Mouse (Mus musculus) CH12.LX (cell line): Measurements from ENCODE around the gene Nectin2. TPM values are rescaled to one million over a fixed set of nuclear protein-coding genes. Genes with fewer than 3 reads are reported as not detected.

Source experiments
- DNase-seq: peaks from one replicate; pipeline ENCODE4 v3.0.0-alpha.2; 2013; ENCODE audit errors: extremely low read depth
- H3K27ac ChIP-seq: 2 replicates; pipeline ENCODE4 v1.5.1; 2012; ENCODE audit warnings: low read depth, mild to moderate bottlenecking, control low read depth, moderate library complexity; ENCODE audit not compliant: insufficient read depth
- H3K27me3 ChIP-seq: replicated peaks from 2 replicates; pipeline ENCODE3; 2012; ENCODE audit warnings: inconsistent platforms
- H3K36me3 ChIP-seq, 2 experiments: replicated peaks in 1 of 2; 2 replicates each; pipeline versions ENCODE3 to v1.6.1; 2012; ENCODE audit warnings: inconsistent platforms in 1 of 2, low read length in 1 of 2, mild to moderate bottlenecking in 1 of 2, mixed read lengths in 1 of 2, moderate library complexity in 1 of 2; ENCODE audit not compliant: control insufficient read depth in 1 of 2, insufficient read depth in 1 of 2
- H3K4me1 ChIP-seq, 2 experiments: 2 replicates each; pipeline ENCODE4 v1.6.1; 2012; ENCODE audit warnings: inconsistent platforms in 1 of 2, moderate library complexity in 1 of 2; ENCODE audit not compliant: insufficient read depth in 2 of 2, control insufficient read depth in 1 of 2
- H3K4me2 ChIP-seq: 2 replicates; pipeline ENCODE4 v1.6.1; 2012; ENCODE audit warnings: low read depth, mild to moderate bottlenecking, control low read depth; ENCODE audit not compliant: poor library complexity, insufficient read depth, severe bottlenecking
- H3K4me3 ChIP-seq, 3 experiments: fragments of 150-350 bp in 1 of 3; sonication (generic) in 1 of 3; replicated peaks in 1 of 3; 2 replicates each; pipeline versions ENCODE3 to v1.5.1; 2011 to 2012; ENCODE audit warnings: low read depth in 2 of 3, low read length in 2 of 3, mild to moderate bottlenecking in 2 of 3, moderate library complexity in 2 of 3, control low read depth in 1 of 3, improper control_type of control experiment in 1 of 3, inconsistent platforms in 1 of 3, mixed read lengths in 1 of 3; ENCODE audit not compliant: poor library complexity in 1 of 3
- H3K79me2 ChIP-seq: replicated peaks from 2 replicates; pipeline ENCODE4 v1.6.1; 2012; ENCODE audit warnings: mild to moderate bottlenecking, moderate library complexity; ENCODE audit not compliant: control insufficient read depth, poor library complexity, insufficient read depth, severe bottlenecking; ENCODE audit errors: extremely low read depth
- H3K9ac ChIP-seq: 2 replicates; pipeline ENCODE4 v1.6.1; 2012; ENCODE audit warnings: low read depth, mild to moderate bottlenecking, control low read depth, moderate library complexity; ENCODE audit not compliant: insufficient read depth
- H3K9me3 ChIP-seq: replicated peaks from 2 replicates; pipeline ENCODE3; 2012; ENCODE audit warnings: low read length, inconsistent platforms, mixed read lengths
- CTCF ChIP-seq, 2 experiments: IDR thresholded peaks in 1 of 2; conservative IDR thresholded peaks in 1 of 2; 2 replicates each; pipeline ENCODE4 v1.5.1; 2011 to 2012; ENCODE audit warnings: low read depth in 2 of 2, low read length in 2 of 2, improper control_type of control experiment in 1 of 2, inconsistent platforms in 1 of 2, mild to moderate bottlenecking in 1 of 2, moderate library complexity in 1 of 2
- ELF1 ChIP-seq: IDR thresholded peaks from 2 replicates; pipeline ENCODE4 v1.6.1; 2014; ENCODE audit warnings: low read depth, mild to moderate bottlenecking, inconsistent platforms, low read length, improper control_type of control experiment
- KAT2A ChIP-seq: IDR thresholded peaks from 2 replicates; pipeline ENCODE4 v1.6.1; 2012; ENCODE audit warnings: low read length, improper control_type of control experiment, inconsistent platforms; ENCODE audit not compliant: insufficient replicate concordance
- MAFK ChIP-seq: IDR thresholded peaks from 2 replicates; pipeline ENCODE4 v1.6.1; 2011; ENCODE audit warnings: low read length, improper control_type of control experiment; ENCODE audit not compliant: insufficient replicate concordance
- MAZ ChIP-seq: IDR thresholded peaks from 2 replicates; pipeline ENCODE4 v1.6.1; 2012; ENCODE audit warnings: low read depth, mild to moderate bottlenecking, inconsistent platforms, low read length, improper control_type of control experiment, moderate library complexity
- MYC ChIP-seq: IDR thresholded peaks from 2 replicates; pipeline ENCODE4 v1.6.1; 2011; ENCODE audit warnings: low read depth, mild to moderate bottlenecking, improper control_type of control experiment, low read length
- POLR2AphosphoS2 ChIP-seq: IDR thresholded peaks from 2 replicates; pipeline ENCODE4 v1.6.1; 2011; ENCODE audit warnings: low read depth, low read length, improper control_type of control experiment
- RAD21 ChIP-seq: IDR thresholded peaks from 2 replicates; pipeline ENCODE4 v1.6.1; 2011; ENCODE audit warnings: low read depth, mild to moderate bottlenecking, low read length, improper control_type of control experiment, moderate library complexity
- SIN3A ChIP-seq: IDR thresholded peaks from 2 replicates; pipeline ENCODE4 v1.6.1; 2012; ENCODE audit warnings: low read length, improper control_type of control experiment, inconsistent platforms
- SMC3 ChIP-seq: IDR thresholded peaks from 2 replicates; pipeline ENCODE4 v1.6.1; 2011; ENCODE audit warnings: low read depth, low read length, improper control_type of control experiment
- TBP ChIP-seq: conservative IDR thresholded peaks from 2 replicates; pipeline ENCODE4 v1.6.1; 2011; ENCODE audit warnings: low read depth, low read length, improper control_type of control experiment
- USF2 ChIP-seq: conservative IDR thresholded peaks from 2 replicates; pipeline ENCODE4 v1.6.1; 2011; ENCODE audit warnings: low read depth, low read length, improper control_type of control experiment
- dilution Hi-C: fragments of 300-500 bp; cut with MboI; formaldehyde crosslinking; loops from 2 replicates; pipeline ENCODE4 v1.14.3; 2020; ENCODE audit warnings: low sequenced_read_pairs; ENCODE audit not compliant: extremely low pct_unique_long_range_greater_than_20kb, extremely low pct_ligation_motif_present
- in situ Hi-C: fragments of 300-500 bp; cut with MboI; formaldehyde crosslinking; loops from 3 replicates; pipeline ENCODE4 v1.14.3; 2019; ENCODE audit warnings: low sequenced_read_pairs, low pct_ligation_motif_present, low pct_unique_long_range_greater_than_20kb, mixed read lengths
- polyA plus RNA-seq: library from polyadenylated mRNA; unstranded; fragments of >175 nt; gene quantifications from 2 replicates; pipeline ENCODE4 v1.2.1, GENCODE M21; 2012; ENCODE audit warnings: low read depth; ENCODE audit not compliant: insufficient read length
- total RNA-seq, 2 experiments: library from RNA; depleted of rRNA; stranded (reverse); fragments of 300-350 nt in 1 of 2; fragments of >200 nt in 1 of 2; gene quantifications; 2 replicates each; pipeline ENCODE4 v1.2.3; 2012 to 2014

The Nectin2 gene
- total and polyA plus RNA-seq, 3 experiments = 3.0 to 14.1 (median 6.3) TPM

GRCm38 (mm10) chr7:19713196-19713595 lies 37.1 kb downstream of the Nectin2 start:
- Histone ChIP-seq H3K9ac (no peak overlapping the region), H3K4me2 (no peak overlapping the region), H3K36me3 (peaks cover 46 to 56% of the 10 kb centered on the region in 2 experiments), H3K27me3 (no peaks in the 10 kb centered on the region), H3K27ac (no peak overlapping the region), H3K4me1 (peaks cover 9 to 39% of the 10 kb centered on the region in 2 experiments; a peak in 3 of 4 replicates), H3K4me3 (no peak overlapping the region), H3K79me2 (peaks cover 18% of the 10 kb centered on the region), H3K9me3 (no peaks in the 10 kb centered on the region)
- peak; percentile 45 for DNase-seq
- dilution Hi-C loops (no loop called here), in situ Hi-C loops (loop anchor here (5.0 kb wide), 1 partner anchor 46 kb away; the partner anchor contains the start of gene Clptm1)
- TF ChIP-seq RAD21 (peak; percentile 36), USF2 (no peak), SIN3A (no peak), MAFK (no peak), CTCF (conservative IDR thresholded peaks at IDR 0.05 in 1 of 2, IDR thresholded peaks at IDR 0.05 in 1 of 2; ENCODE audit: low read depth in 2 of 2, low read length in 2 of 2) (peak; percentile 6 to 71; a peak in 2 of 4 replicates), SMC3 (peak; percentile 29; the same call in 1 of the 2 replicates), KAT2A (no peak)

GRCm38 (mm10) chr7:19712414-19712813 lies 37.9 kb downstream of the Nectin2 start:
- no peaks in the 10 kb centered on the region for H3K27me3 ChIP-seq
- H3K79me2 ChIP-seq = peaks cover 18% of the 10 kb centered on the region
- no peak for DNase-seq
- H3K4me2 ChIP-seq = no peak overlapping the region
- TF ChIP-seq TBP = no peak
- TF ChIP-seq CTCF (conservative IDR thresholded peaks at IDR 0.05 in 1 of 2, IDR thresholded peaks at IDR 0.05 in 1 of 2; ENCODE audit: low read depth in 2 of 2, low read length in 2 of 2) = peak; percentile 39 to 68; a peak in 3 of 4 replicates
- no peak overlapping the region for H3K27ac ChIP-seq
- dilution Hi-C loops = no loop called here
- H3K9me3 ChIP-seq = no peaks in the 10 kb centered on the region
- H3K4me3 ChIP-seq = no peak overlapping the region
- H3K36me3 ChIP-seq = peaks cover 53 to 63% of the 10 kb centered on the region in 2 experiments
- H3K4me1 ChIP-seq = peaks cover 9 to 35% of the 10 kb centered on the region in 2 experiments; a peak in 3 of 4 replicates
- in situ Hi-C loops = loop anchor here (5.0 kb wide), 1 partner anchor 45 kb away; the partner anchor contains the start of gene Clptm1
- no peak overlapping the region for H3K9ac ChIP-seq

GRCm38 (mm10) chr7:19710650-19711049 lies 39.6 kb downstream of the Nectin2 start:
- H3K79me2 ChIP-seq = peaks cover 18% of the 10 kb centered on the region
- dilution Hi-C loops (no loop called here), in situ Hi-C loops (loop anchor here (5.0 kb wide), 1 partner anchor 43 kb away; the partner anchor contains the start of gene Clptm1)
- no peak for DNase-seq
- H3K4me1 ChIP-seq = peaks cover 5 to 26% of the 10 kb centered on the region in 2 experiments; a peak in 3 of 4 replicates
- no peak overlapping the region for H3K4me2 ChIP-seq
- no peaks in the 10 kb centered on the region for H3K9me3 ChIP-seq
- no peak for TF ChIP-seq MYC
- 0 out of 2 replicates have a peak, but pooled peaks have one; percentile 21 for TF ChIP-seq POLR2AphosphoS2
- TF ChIP-seq MAZ = no peak
- TF ChIP-seq ELF1 = no peak
- H3K4me3 ChIP-seq = no peak overlapping the region
- H3K27me3 ChIP-seq = no peaks in the 10 kb centered on the region
- H3K27ac ChIP-seq = no peak overlapping the region
- H3K36me3 ChIP-seq = peaks cover 61 to 73% of the 10 kb centered on the region in 2 experiments
- no peak overlapping the region for H3K9ac ChIP-seq
